Mouse (Mus musculus) midbrain, embryonic 14.5 days (tissue): ENCODE results near the gene Iqck. TPM values are rescaled to one million over a fixed set of nuclear protein-coding genes. Genes with fewer than 3 reads are reported as not detected.

Experiments used
- ATAC-seq: fragments of 200-750 bp; cut with Nextera tagmentation; 2 replicates; pipeline ENCODE4 v1.8.0; 2017; ENCODE audit warnings: moderate number of reproducible peaks, moderate library complexity; ENCODE audit not compliant: low FRiP score, low TSS enrichment
- DNase-seq: peaks from one replicate; pipeline ENCODE4 v3.0.0-alpha.2; 2015
- H3K27ac ChIP-seq: fragments of 300-500 bp; sonication (generic); replicated peaks from 2 replicates; pipeline ENCODE4 v1.5.1; 2014; ENCODE audit warnings: mild to moderate bottlenecking, low read depth, low read length, moderate library complexity
- H3K27me3 ChIP-seq: fragments of 300-500 bp; sonication (generic); 2 replicates; pipeline ENCODE4 v1.6.1; 2014; ENCODE audit warnings: low read length, control low read depth, mixed read lengths; ENCODE audit not compliant: control insufficient read depth, insufficient read depth
- H3K36me3 ChIP-seq: fragments of 300-500 bp; sonication (generic); 2 replicates; pipeline ENCODE4 v1.6.1; 2014; ENCODE audit warnings: low read length, control low read depth; ENCODE audit not compliant: control insufficient read depth, insufficient read depth
- H3K4me1 ChIP-seq: fragments of 300-500 bp; sonication (generic); 2 replicates; pipeline ENCODE4 v1.6.1; 2014; ENCODE audit warnings: mild to moderate bottlenecking, antibody characterized with exemption, low read length, control low read depth; ENCODE audit not compliant: control insufficient read depth, insufficient read depth
- H3K4me2 ChIP-seq: fragments of 300-500 bp; sonication (generic); 2 replicates; pipeline ENCODE4 v1.6.1; 2014; ENCODE audit warnings: mild to moderate bottlenecking, low read length, moderate library complexity
- H3K4me3 ChIP-seq: fragments of 300-500 bp; sonication (generic); replicated peaks from 2 replicates; pipeline ENCODE4 v1.5.1; 2014; ENCODE audit warnings: low read depth, low read length
- H3K9ac ChIP-seq: fragments of 300-500 bp; sonication (generic); replicated peaks from 2 replicates; pipeline ENCODE4 v1.6.1; 2014; ENCODE audit warnings: mild to moderate bottlenecking, low read length, moderate library complexity
- H3K9me3 ChIP-seq: fragments of 300-500 bp; sonication (generic); 2 replicates; pipeline ENCODE4 v1.6.1; 2016; ENCODE audit warnings: low read length, control low read depth, mixed read lengths; ENCODE audit not compliant: control insufficient read depth
- WGBS: fragments of 180-500 bp; shearing (Covaris S2); extraction: QIAGEN DNeasy Blood & Tissue Kit; methylation state at CpG from one replicate; pipeline ENCODE4 v1.1.7; 2014; 5-methylcytosine and 5-hydroxymethylcytosine counted together
- polyA plus RNA-seq: library from polyadenylated mRNA; unstranded; fragments of >200 nt; fragmentation: Nextera tagmentation; extraction: Ambion mirVana; gene quantifications from 2 replicates; pipeline ENCODE4 v1.2.1, GENCODE M21; 2014

Gene Iqck
- polyA plus RNA-seq, 1 experiment from 2014 or later, result 3.8 TPM

DNA sequence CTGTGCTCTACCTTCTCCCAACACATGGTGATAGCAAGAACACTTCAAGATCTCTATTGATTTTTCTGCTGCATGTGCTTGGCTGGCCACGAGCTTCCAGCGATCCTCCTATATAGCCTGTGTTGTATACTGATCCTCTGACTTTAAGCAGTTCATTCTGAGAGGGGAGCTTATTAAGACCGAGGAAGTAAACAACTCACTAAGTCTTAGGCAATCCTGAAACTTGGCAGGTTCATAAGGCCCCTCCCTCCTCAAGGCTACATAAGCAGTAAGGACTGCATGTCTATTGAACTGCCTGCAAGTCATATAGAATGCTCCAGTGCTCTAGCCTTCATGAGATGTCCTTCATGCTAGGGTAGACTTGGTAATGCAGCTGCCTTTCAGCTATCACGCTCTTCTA, 9.2 kb upstream of the Iqck start:
- no peak overlapping the region for H3K9ac ChIP-seq
- H3K9me3 ChIP-seq, result no peaks in the 10 kb centered on the region
- no peak overlapping the region for H3K4me2 ChIP-seq
- no peak overlapping the region for H3K27ac ChIP-seq
- 92% methylated on average over 4 of the region's 4 CpGs for WGBS
- no peaks in the 10 kb centered on the region for H3K27me3 ChIP-seq
- H3K4me1 ChIP-seq, result no peaks in the 10 kb centered on the region
- peaks cover 96% of the 10 kb centered on the region for H3K36me3 ChIP-seq
- ATAC-seq (no peak), DNase-seq (no peak)
- no peak overlapping the region for H3K4me3 ChIP-seq

DNA sequence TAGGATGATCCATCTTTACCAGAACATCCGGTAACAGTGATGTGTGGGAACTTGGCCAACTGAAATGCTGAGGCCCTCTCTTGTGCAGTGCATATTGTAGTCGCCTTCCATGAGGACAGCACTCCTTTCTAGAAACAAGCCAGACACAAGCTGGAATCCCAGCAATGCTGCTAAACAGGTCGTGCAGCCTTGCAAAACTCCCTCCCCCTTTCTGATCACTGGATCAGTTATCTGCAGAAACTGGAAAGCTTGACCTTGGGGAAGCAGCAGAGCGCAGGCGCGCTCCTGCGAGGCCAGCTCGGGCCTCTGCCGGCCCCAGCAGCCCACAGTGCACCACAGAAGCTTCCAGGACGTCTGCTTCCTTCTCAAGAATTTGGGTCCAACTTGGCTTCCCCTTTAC, 6.8 kb upstream of the Iqck start:
- no peak overlapping the region for H3K27ac ChIP-seq
- WGBS, result 91% methylated on average over 10 of the region's 10 CpGs
- no peak for DNase-seq

DNA sequence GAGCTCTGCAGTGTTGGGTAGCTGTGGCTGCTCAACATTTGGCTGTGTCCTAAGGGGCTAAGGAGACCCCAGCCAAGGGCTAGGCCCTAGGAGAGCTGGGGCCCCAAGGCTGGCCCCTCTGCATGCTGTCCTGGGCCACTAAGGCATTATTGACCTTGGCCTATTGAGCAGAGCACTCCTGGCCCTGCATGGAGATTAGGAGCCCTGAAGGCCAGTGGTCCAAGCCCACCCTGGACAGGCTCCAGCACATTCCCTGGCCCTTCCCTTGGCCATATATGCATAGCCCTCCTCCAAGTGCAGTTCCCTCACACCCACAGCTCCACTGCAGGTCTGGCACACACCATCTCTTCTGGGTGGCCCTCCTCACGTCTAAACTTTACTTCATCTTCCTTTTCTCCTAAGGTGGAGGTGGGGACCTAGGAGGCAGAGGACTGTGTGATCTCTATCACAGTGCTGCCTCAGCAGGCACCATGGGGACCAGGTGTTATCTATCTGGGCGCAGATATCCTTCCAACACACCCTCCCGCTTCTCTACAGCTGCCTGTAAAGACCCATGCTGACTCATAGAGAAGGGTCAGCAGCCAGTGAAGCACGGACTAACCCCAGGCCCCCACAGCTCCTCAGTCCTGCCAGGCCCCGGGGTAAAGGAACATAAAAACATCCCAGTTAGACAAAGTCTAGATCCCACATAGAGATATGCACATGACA, 5.9 kb upstream of the Iqck start:
- Histone ChIP-seq H3K27ac (no peak overlapping the region), H3K4me3 (no peak overlapping the region), H3K9me3 (no peaks in the 10 kb centered on the region), H3K36me3 (peaks cover 79% of the 10 kb centered on the region), H3K27me3 (no peaks in the 10 kb centered on the region), H3K4me1 (peaks cover 8% of the 10 kb centered on the region), H3K4me2 (no peak overlapping the region), H3K9ac (no peak overlapping the region)
- ATAC-seq (no peak), DNase-seq (no peak)
- WGBS, result 92% methylated on average over 5 of the region's 5 CpGs

More for the DNA sequence above, 6.8 kb upstream of the Iqck start:
- no peak for ATAC-seq
- no peaks in the 10 kb centered on the region for H3K27me3 ChIP-seq
- no peak overlapping the region for H3K9ac ChIP-seq
- H3K4me2 ChIP-seq, result no peak overlapping the region
- no peaks in the 10 kb centered on the region for H3K9me3 ChIP-seq
- no peak overlapping the region for H3K4me3 ChIP-seq
- H3K36me3 ChIP-seq, result peaks cover 88% of the 10 kb centered on the region
- H3K4me1 ChIP-seq, result no peaks in the 10 kb centered on the region

DNA sequence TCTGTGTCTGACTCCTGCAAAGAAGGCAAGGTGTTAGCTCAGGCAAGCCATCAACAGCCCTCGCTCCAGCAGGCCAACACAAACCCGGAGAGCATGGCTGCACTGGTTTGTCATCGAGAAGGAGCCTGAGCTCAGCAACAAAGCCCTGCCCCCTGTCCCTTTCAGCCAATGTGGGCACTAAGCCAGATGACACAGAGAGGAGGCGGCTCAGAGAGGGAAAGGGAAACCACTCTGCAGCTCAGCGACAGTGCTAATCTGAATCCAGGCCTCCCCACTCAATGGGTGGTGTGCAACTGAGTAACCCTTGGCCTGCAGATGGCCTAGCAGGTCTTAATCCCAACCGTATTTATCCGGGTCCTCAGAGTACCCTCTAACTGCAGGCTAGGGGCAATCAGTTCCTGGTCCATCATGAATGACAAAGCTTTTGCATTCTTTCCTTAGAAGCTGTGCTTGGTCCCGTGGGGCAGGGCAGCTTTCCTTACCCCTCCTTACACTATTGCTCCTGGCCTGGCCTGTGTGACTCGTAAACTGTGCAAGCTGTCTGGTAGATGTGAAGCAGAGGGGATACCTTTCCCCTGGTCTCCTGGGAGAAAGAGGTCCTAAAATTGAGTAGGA, 4.8 kb upstream of the Iqck start:
- DNase-seq, result peak; percentile 26
- no peak overlapping the region for H3K4me3 ChIP-seq
- 75% methylated on average over 9 of the region's 9 CpGs for WGBS
- H3K4me2 ChIP-seq, result no peak overlapping the region
- no peak for ATAC-seq
- peaks cover 68% of the 10 kb centered on the region for H3K36me3 ChIP-seq
- H3K4me1 ChIP-seq, result peaks cover 12% of the 10 kb centered on the region
- H3K27ac ChIP-seq, result no peak overlapping the region
- H3K9me3 ChIP-seq, result no peaks in the 10 kb centered on the region
- no peak overlapping the region for H3K9ac ChIP-seq
- H3K27me3 ChIP-seq, result no peaks in the 10 kb centered on the region

DNA sequence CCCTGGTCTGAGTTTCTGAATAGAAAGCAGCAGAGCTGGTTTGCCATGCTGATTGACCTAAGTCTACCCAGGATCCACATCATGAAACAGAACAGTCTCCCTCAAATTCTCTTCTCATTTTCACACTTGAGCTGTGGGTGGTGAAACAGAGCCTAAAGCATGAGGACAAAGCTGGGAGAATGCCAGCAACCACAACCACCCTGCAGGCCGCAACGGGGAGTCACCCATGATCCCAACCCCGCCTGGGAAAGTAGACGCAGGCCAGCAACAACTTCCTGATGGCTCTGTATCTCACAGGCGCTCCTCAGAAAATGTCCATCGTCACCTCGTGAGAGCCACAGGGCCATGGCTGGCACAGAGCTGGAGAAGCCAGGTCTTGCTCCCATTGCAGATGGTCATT, 4.0 kb upstream of the Iqck start:
- Histone ChIP-seq H3K4me3 (no peak overlapping the region), H3K36me3 (peaks cover 60% of the 10 kb centered on the region), H3K27ac (no peak overlapping the region), H3K27me3 (no peaks in the 10 kb centered on the region), H3K9me3 (no peaks in the 10 kb centered on the region), H3K4me2 (no peak overlapping the region), H3K9ac (no peak overlapping the region), H3K4me1 (peaks cover 12% of the 10 kb centered on the region)
- WGBS, result 97% methylated on average over 7 of the region's 7 CpGs
- no peak for DNase-seq
- no peak for ATAC-seq

DNA sequence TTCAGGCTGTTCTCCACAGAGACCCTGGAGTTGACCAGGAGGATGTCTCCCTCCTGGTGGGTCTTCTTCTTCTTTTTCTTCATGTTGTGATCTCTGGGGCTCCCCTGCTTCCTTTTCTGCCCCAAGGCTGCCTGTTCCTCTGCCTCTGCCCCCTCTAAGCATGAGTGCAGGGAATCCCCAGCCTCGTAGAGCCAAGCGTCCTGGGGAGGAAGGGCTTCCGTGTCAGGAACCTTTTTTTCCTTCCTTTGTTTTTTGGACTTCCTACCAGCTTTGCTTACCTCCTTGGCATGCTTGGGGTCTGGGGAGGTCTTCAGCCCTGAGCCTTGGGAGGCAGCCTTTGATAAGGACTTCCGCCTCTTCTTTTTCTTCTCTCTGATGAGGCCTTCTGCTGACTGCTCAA, 2.9 kb upstream of the Iqck start:
- peaks cover 52% of the 10 kb centered on the region for H3K36me3 ChIP-seq
- no peak overlapping the region for H3K4me2 ChIP-seq
- ATAC-seq (no peak), DNase-seq (no peak)
- H3K9me3 ChIP-seq, result no peaks in the 10 kb centered on the region
- H3K4me3 ChIP-seq, result no peak overlapping the region
- no peaks in the 10 kb centered on the region for H3K27me3 ChIP-seq
- peaks cover 12% of the 10 kb centered on the region for H3K4me1 ChIP-seq
- WGBS, result 97% methylated on average over 4 of the region's 4 CpGs
- no peak overlapping the region for H3K27ac ChIP-seq
- no peak overlapping the region for H3K9ac ChIP-seq

DNA sequence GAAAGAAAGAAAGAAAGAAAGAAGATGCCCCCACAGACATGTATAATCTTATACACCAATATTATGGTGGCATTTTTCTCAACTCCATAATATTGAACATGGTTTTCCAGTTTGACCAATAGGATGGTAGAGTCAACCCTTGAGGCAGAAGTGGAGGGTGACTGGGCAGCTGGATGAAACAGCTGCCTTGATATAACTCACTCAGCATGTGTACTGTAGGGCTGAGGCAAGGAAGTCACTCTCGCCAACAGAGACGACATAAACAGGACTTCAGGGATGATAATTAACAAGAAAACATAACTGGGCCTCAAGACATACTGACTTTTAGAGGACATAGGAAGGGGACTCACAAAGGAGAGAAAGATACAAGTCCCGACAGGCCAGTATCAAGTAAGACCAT, 946 bp upstream of the Iqck start:
- H3K27ac ChIP-seq, result no peak overlapping the region
- WGBS, result 16% methylated on average over 3 of the region's 3 CpGs

DNA sequence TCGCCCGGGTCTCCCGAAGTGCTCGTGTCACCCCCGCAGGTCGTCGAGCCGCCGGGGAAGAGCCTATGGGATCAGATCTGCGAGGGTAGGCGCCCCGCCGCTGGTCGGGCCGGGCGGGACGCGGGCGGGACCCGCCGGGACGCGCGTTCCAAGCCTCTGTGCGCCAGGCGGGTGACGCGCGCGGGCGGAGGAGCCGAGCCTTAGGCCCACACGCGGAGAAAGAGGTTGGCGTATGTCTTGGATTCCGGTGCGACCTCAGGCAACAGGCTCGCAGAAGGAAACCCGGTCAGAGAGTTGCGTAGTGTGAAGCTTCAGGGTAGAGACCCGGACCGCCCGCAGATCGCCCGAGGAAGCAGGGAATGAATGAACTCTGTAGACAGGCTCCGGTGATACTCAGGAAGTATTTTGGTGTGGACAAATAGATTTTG, 339 bp downstream of the Iqck start, which contains the start of gene Knop1:
TSS of gene Knop1 (minus strand) at position 378 of the 428 bp plus-strand sequence.
- no peak for DNase-seq
- no peaks in the 10 kb centered on the region for H3K27me3 ChIP-seq
- H3K4me1 ChIP-seq, result peaks cover 12% of the 10 kb centered on the region
- peak; percentile 77 for ATAC-seq
- H3K36me3 ChIP-seq, result peaks cover 22% of the 10 kb centered on the region
- peak within 1 kb of the TSS; percentile 80 for H3K27ac ChIP-seq
- peak within 1 kb of the TSS; percentile 86 for H3K4me3 ChIP-seq
- WGBS, result under 1% methylated on average over 46 of the region's 46 CpGs
- H3K4me2 ChIP-seq, result peak within 1 kb of the TSS; percentile 89
- no peaks in the 10 kb centered on the region for H3K9me3 ChIP-seq
- H3K9ac ChIP-seq, result peak within 1 kb of the TSS; percentile 65

More for the DNA sequence above, 946 bp upstream of the Iqck start:
- Histone ChIP-seq H3K27me3 (no peaks in the 10 kb centered on the region), H3K9ac (peak overlapping the region; percentile 65), H3K36me3 (peaks cover 35% of the 10 kb centered on the region), H3K4me1 (peaks cover 12% of the 10 kb centered on the region), H3K4me2 (peak overlapping the region; percentile 89), H3K9me3 (no peaks in the 10 kb centered on the region), H3K4me3 (peak overlapping the region; percentile 86)
- DNase-seq, result no peak
- ATAC-seq, result no peak

DNA sequence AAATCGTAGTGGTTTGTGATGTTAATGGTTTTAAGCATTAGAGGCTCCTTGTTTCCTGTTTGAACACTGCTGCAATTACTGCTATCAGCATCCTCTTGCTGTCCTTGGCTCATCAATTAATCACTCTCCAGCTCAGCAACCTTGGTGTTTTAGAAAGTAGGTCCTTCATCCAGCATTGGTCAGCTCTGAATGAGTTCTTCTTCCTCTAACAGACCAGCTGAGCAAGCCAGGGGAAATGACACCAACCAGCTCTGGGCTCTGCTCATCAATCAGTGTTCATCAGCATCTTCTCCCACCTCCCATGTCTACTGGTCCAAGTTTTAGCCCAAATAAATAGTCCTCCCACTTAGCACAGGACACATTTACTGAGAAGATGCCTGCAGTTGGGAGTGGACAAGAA, 3.1 kb downstream of the Iqck start:
- Histone ChIP-seq H3K9ac (no peak overlapping the region), H3K4me2 (no peak overlapping the region), H3K9me3 (no peaks in the 10 kb centered on the region), H3K4me1 (peaks cover 12% of the 10 kb centered on the region), H3K36me3 (peaks cover 3% of the 10 kb centered on the region; the same call in 1 of the 2 replicates), H3K4me3 (no peak overlapping the region), H3K27me3 (no peaks in the 10 kb centered on the region), H3K27ac (no peak overlapping the region)
- 98% methylated on average over 1 of the region's 1 CpGs for WGBS
- DNase-seq, result no peak
- no peak for ATAC-seq
